Mouse (Mus musculus) left cerebral cortex, postnatal 4 days (tissue): ENCODE data around the gene Gm21256. TPM values are rescaled to one million over a fixed set of nuclear protein-coding genes. Genes with fewer than 3 reads are reported as not detected.
"Not testable (repeated sequence)": the region's sequence is repeated elsewhere in the genome, so short reads cannot be mapped to it uniquely, and the experiment has no call there.

Source experiments
- DNase-seq: peaks from one replicate; pipeline ENCODE4 v3.0.0-alpha.2; 2022
- intact Hi-C: fragments of 180-260 bp; cut with DNase I; formaldehyde crosslinking; loops from one replicate; pipeline ENCODE4 v1.15.1; 2025
- total RNA-seq, 2 experiments: library from RNA; stranded (reverse); gene quantifications; 2 replicates each; pipeline ENCODE4 v1.2.3; 2021

Gm21256 gene
- not detected for total RNA-seq

GRCm38 (mm10) chrY:47450660-47451059 is at the start of gene Gm21256:
Gene Gm21256 (plus strand): TSS chrY:47450960.
- DNase-seq, intact Hi-C loops: not testable (repeated sequence)

Other genes with a start within 250 kb of the Gm21256 start
- not detected for gene Gm21170, start 240.1 kb downstream of the Gm21256 start, total RNA-seq